Mouse (Mus musculus): ENCODE measurements at regions not wholly inside any gene's neighbourhood (a gene's known extent, or its start where the extent isn't known, plus 50 kb on each side); places are given as distances from the start of the nearest gene placed in this dataset.

- peak; percentile 57 for DNase-seq
Observed at GRCm38 (mm10) chr10:17288231-17288630, 434.8 kb upstream of the Cited2 start.

DNA sequence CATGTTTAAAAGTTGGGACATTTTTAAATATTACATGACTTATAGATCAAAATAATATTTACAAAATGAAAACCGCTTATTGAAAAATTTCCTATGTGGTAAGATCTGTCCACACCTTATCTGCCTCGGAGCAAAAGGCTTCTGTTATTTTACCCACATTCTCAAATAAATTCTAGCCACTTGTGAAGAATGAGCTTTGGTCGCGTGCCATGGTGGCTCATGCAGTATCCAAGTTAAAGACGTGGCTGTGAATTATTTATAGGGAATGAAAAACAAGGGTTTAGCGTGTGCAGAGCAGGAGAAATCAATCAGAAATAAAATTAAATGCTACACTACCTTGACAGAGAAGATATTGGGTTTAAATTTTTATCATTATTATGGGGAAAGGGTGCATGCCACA is 430.7 kb upstream of the Cited2 start:
- DNase-seq: no peak

DNA sequence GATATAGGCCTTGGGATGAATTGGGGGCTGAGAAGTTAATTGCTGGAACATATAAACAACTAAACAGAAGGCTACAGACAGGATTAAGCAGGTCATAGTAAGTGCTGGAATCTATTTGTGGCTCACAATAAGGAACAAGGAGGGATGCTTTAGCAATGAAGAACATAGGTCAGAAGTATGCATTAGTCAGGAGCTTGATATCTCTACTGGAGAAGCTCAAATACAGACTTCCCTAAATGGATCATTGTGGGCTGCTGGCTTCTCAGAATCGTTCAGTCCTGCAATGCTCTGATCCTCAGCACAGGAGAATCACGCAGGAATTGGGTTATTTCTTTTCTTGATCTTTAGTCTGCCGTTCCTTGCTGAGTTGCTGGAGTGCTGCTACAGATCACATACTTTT is 428.6 kb upstream of the Cited2 start:
- DNase-seq: peak; percentile 39

GRCm38 (mm10) chr10:17295157-17295556 is 427.9 kb upstream of the Cited2 start:
- peak; percentile 64 for DNase-seq

GRCm38 (mm10) chr10:17299600-17299999 is 423.4 kb upstream of the Cited2 start:
- DNase-seq: peak; percentile 92

- peak; percentile 61 for DNase-seq
Observed at GRCm38 (mm10) chr10:17326724-17327123, 396.3 kb upstream of the Cited2 start.

DNA sequence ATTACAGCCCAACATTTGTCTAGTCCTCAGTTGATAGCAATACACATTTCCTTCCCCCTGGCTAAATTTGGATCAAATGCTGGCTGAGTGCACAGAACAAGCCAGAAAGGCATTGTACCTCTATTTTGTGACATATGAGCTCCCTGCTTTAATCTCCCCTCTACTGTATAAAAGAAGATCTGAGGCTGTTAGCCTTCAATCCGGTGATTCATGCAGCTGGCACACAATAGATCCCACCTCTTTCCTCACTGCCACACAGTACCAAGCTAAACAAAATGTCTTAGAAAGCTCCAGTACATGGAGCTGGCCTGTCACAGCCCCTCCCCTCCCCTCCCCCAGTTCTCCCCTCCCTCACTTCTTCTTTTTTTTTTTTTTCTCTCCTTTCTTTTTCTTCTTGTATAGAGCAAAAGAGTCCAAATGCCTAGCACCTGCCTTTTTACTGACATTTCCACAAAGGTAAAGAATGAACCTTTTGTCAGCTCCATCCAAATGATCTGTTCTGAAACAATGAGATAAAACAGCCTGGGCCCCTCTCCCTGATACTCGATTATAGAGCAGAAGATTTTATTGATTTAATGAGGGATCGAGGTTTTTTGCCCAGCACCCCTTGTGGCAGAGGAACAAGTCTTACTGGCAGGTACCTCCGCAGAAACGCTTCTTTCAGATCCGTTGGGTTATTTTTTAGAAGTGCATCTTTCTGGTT is 392.0 kb upstream of the Cited2 start:
- DNase-seq: peak; percentile 40

GRCm38 (mm10) chr10:17331607-17332008 is 391.4 kb upstream of the Cited2 start:
- DNase-seq: peak; percentile 81

DNA sequence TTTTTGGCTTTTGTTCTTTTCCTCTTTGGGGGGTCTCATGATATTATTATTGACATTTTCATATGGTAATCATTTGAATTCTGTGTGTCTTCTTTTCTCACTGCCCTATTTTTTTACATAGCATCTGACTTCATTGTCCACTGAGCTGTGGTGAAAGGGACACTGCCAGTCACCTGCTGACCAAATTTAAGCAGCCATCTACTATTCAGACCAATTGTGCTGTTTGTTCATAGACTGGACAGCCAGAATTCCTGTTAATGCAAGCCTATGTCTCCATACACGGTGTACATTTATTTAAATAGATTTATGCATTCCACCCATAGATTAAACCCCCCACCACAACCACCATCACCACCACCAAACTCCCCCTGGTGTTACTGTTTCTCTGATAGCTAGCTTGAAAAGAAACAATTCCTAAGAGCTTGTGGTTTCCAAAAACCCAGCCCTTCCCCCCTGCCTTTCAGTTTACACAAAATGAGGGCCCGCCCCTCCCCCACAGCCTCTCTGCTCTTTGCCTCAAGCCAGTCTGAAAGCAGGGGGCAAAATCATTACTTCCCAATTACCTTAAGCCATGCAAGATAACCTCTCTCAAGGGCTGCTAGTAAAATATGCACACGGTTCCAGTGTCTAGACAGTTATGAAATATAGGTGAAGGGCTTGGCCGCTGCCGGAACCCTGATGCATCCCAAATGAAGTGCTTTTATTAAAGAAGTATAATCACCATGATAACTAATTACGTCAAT is 390.8 kb upstream of the Cited2 start:
- DNase-seq: peak; percentile 36

DNA sequence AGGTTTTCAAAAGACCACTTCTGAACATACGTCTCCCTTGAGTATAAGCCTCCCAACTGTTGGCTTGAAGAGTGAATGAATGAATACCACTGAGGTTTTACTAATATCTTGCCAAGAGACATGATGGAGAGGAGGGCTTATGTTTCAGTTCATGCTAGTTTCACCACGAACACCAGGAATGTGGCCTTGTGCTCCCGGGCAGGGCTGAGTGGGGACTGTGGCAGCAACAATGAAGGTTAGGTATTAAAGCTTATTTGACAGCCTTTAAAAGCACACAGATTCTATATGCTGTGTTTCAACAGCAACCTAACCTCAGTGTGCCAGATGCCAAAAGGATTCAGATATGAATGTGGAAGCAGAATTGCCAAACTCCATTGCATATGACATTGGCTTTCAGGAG is 390.0 kb upstream of the Cited2 start:
- DNase-seq: peak; percentile 64

DNA sequence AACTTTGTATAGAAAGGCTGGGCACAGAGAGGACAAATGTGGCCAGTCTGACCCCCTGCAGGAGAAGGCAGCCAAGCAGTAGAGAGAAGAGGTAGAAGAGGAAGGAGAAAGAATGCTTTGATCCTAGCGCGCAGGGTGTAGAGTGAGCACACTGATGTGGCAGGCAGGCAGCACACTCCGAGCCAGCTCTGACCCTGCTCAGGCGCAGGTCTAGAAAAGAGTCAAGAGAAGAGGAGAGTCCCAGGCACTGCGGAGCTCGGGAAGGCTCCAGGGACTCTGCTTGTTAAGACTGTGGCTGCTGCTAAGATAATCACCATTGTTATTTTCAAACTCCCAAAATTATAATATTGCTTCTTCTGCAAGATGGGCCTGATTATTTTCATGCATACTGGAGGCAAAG is 389.3 kb upstream of the Cited2 start:
- DNase-seq: peak; percentile 72

DNA sequence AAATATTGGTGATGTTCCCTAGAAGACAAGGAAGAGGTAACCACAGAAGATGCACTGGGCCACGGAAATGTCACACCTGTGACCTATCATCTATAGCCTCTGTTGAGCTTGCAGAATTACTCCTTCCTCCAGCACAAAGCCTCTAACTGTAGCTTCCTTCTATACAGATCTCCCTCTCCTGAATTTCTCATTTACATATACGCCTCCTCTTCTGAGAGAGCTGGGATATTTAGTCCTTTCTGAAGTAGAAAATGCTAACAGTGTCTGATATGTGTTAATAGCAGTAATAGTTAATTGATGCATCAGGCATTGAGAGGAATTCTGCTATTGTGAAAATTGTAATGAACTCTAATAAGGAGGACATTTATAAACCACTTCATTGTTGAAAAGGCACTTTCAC is 385.8 kb upstream of the Cited2 start:
- peak; percentile 27 for DNase-seq

GRCm38 (mm10) chr10:17343829-17344228 is 379.2 kb upstream of the Cited2 start:
- DNase-seq: no peak

DNA sequence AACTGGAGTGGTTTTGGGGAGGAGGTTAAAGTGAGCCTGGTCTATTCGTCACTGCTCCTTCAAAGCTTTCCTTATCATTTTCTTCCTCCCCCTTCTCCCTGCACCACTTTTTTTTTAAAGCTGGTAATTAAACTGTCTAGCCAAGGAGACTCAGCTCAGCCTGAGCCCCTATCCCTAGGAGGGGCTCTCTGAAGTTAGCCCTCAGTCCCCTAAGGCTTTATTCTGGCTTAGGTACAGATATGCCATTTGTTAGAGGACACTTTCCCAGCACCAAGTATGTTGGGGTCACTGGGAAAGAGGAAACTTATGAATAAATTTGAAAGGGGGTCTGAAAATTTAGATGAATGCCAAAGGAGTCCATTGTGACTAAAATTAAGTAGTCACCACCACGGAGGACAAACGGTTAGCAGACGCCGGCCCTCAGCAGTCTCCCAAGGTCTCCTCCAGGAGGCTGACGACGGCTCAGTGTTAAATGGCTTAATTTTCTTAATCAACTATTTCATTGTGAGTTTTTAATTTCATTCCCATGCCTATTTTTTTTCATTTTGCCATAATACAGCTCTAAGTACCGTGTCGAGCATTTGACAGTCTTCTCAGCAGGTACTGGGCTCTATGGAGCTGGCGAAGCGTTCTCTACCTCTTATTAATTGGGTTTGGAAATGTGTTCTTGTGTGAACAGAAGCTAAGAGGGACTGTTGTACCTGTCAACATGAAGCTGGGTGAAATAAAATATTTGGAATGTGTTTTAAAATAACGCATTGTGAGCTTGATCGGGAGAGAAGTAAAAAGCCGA is 370.6 kb upstream of the Cited2 start:
- peak; percentile 58 for DNase-seq

- peak; percentile 86 for DNase-seq
Observed at GRCm38 (mm10) chr10:17355476-17355875, 367.5 kb upstream of the Cited2 start.

DNA sequence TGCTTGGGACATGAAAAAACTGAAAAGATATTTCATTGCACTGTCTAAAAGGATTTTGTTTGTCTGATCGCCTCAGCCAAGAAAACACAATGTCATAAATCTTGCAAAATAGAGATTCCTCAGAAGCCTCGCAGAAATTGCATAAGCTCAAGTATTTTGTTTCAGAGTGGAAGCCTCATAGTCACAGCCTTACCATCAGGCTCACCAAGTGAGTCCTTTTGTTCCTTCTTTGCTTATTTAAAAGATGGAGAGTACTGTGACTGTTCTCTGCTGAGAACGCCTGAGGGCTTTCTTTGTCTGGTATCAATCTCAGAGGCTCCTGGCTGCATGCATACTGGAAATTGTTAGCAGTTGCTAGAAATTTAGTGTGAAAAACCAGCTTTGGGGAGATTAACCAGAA is 367.0 kb upstream of the Cited2 start:
- DNase-seq: no peak

GRCm38 (mm10) chr10:17362643-17363042 is 360.4 kb upstream of the Cited2 start:
- no peak for DNase-seq

- DNase-seq: no peak
Observed at GRCm38 (mm10) chr10:17366042-17366740, 356.8 kb upstream of the Cited2 start.

GRCm38 (mm10) chr10:17367026-17367425 is 356.0 kb upstream of the Cited2 start:
- peak; percentile 97 for DNase-seq

DNA sequence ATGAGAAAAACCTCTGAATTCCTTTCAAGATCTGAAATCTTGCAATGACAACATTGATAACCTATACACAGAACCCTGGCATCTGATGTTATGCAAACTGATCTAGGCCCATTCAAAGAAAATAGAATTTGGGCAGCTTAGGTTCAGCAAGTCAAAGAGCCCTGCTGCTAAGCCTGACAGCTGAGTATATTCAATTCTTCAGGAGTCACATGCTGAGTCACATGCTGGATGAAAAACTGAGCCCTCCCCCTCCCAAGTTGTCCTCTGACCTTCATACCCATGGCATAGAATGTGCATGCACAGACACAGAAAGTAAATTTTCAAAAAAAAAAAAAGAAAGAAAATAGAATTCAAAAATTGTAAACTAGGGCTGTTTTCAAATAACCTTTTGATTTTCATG is 355.6 kb upstream of the Cited2 start:
- DNase-seq: no peak

DNA sequence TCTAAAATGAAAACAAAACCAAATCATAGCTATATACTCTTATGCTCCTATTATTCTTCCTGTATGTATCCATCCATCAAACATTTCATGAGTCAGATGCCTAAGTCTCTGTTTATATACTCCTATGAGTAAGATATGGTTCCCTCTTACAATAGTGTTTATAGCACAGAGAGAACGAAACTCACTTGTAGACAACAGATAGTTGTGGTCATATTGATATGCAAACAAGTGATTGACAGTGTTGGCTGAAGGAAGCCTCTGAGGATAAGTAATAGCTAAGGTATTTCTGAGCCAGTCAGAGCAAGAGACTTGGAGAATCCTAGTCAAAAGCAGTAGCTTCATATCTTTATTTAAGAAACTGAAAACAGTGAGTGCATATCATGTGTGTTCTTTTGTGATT is 354.4 kb upstream of the Cited2 start:
- DNase-seq: no peak

- DNase-seq: no peak
Observed at GRCm38 (mm10) chr10:17372905-17373304, 350.1 kb upstream of the Cited2 start.

- no peak for DNase-seq
Observed at GRCm38 (mm10) chr10:17374047-17374446, 349.0 kb upstream of the Cited2 start.
